Mouse (Mus musculus) left cerebral cortex, adult 8-10 months (tissue): ENCODE results near the gene Rabggtb. TPM values are rescaled to one million over a fixed set of nuclear protein-coding genes. Genes with fewer than 3 reads are reported as not detected.

Experiments
- DNase-seq, 2 experiments: peaks; one replicate each; pipeline ENCODE4 v3.0.0; 2022; ENCODE audit warnings: low spot score in 2 of 2
- total RNA-seq, 4 experiments: library from RNA; stranded (reverse); gene quantifications; 2 replicates each; pipeline ENCODE4 v1.2.4; 2022

Gene Rabggtb
- 10 to 100 TPM; 59.9 to 69.8 (median 64.9) TPM for total RNA-seq

DNA sequence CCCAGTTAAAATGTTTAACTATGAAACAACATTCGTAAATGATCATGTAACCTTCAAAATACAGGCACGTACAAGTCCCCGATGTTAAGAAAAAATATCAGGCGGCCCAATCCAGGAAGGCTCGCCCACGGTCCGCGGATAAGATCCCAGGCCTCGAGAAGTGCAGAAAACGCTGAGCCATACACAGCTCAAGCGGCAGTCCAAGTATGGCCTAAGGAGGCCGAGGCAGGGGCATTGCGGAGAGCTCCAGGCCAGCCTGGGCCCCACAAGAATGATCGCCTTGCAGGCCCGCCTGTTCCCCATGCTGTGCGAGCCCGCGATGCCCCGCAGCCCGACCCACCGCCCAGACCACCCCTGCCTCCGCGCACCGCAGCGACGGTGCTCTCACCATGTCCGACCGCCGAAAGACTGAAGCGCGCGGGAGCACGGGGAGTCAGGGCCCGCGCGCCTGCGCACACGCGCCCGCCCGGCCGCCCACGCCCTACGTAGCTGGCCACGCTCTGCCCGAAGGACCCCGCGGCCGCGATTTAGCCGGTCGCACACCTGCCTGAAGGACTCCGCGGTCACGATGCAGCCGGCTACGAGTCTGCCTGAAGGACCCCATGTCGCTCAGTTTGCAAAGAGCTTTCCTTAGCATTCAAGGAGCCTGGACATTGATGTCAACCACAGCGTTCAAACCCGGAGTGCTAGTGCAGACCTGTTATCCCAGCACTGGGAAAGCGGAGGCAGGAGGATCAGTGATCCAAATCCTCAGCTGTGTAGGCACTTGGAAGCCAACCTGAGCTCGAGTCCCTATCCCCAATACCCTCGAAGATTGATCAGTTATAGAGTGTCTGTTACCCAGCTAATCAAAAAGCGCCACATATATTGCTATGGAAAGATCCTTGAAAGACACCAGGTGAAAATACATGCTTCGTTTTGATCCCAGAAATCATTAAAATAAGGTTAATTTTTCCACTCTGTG, at the start of gene Rabggtb:
Gene Rabggtb (minus strand): TSS at position 464 of the 964 bp plus-strand sequence.
- DNase-seq: peak; percentile 91 to 94

DNA sequence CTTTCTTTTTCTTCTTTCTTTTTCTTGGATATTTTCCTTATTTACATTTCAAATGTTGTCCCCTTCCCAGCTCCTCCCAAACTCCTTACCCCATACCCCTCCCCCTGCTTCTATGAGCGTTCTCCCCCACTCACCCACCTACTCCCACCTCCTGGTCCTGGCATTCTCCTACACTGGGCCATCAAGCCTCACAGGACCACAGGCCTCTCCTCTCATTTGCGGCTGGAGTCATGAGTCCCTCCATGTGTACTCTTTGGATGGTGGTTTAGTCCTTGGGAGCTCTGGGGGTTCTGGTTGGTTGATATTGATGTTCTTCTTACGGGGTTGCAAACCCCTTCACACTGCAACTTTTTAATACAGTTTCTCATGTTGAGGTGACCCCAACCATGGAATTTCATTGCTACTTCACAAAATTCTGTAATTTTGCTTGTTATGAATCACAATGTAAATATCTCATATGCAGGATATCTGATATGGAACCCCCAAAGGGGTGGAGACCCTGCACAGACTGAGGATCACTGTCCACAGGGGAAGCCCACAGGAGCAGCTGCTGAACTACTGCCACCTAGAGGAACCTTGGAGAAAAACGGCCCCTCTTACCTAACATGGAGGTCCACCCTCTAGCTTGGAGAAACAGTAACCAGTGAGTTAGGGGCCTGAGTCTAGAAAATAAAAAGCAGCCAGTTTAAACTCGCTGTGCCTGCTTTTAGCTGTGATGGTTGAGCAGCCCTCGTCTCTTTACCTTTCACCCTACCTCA, 49.0 kb upstream of the Rabggtb start:
- no peak for DNase-seq

DNA sequence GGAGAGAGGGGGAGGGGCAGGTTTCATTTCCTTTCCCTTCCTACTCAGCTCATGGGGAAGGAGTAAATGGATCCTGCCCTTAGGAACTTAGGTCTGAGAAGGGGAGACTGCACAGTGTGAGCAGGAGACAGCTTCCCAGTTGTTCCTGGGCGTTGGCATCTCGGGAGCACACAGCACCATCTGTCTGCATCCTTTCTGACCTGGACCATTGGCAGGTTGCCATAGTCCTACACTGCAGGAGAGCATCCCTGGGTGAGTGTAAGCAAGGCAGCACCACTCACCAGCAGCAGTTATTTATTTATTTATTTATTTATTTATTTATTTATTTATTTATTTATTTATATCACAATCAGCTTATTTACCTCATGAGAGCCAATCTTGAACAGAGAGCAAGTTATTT, 48.1 kb upstream of the Rabggtb start:
- DNase-seq: no peak

DNA sequence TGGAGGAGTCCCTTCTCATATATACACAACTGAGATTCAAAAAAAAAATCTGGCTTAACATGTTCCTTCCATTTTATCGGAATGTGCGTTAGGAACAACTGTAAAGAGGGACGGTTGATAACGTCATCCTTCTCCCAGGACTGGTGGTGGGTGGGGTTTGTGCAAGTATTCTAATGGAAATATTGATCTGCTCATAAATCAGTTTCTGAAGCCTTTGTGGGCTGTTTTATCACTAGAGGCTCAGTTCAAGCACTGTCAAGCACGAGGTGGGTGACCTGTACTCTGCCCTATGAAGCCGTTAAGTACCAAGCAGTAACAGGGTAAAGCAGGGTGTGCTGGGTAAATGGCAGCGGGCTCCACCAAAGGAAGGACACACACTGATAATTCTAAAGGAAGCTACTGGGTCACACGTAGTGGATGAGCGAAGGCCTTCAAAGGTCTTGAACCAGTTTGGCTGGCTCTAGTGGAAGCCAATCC, 47.0 kb upstream of the Rabggtb start:
- DNase-seq: no peak

DNA sequence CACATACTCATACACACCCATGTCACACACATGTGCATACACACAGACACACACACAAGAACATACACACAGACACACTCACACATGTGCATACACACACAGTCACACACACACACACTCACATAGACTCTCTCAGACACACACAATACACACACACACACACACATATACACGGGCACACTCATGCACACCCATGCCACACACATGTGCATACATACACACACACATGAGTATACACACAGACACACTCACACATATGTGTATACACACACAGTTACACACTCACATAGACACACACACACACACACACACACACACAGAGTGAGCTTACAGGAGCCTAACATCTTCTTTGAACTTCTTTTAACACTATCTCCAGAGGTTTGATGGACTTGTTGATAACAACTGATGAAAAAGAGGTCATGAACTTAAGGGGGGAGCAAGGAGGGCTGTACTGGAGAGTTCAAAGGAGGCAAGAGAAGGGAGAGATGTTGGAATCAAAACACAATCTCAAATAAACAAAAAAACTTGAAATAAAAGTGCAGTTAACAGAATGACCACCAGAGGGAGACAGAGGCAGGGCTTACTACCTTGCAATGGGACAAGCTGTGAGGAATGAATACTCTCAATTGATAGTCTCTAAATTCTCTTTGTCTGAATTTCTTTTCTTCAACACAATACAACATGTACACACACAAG, 46.4 kb upstream of the Rabggtb start:
- DNase-seq: no peak

DNA sequence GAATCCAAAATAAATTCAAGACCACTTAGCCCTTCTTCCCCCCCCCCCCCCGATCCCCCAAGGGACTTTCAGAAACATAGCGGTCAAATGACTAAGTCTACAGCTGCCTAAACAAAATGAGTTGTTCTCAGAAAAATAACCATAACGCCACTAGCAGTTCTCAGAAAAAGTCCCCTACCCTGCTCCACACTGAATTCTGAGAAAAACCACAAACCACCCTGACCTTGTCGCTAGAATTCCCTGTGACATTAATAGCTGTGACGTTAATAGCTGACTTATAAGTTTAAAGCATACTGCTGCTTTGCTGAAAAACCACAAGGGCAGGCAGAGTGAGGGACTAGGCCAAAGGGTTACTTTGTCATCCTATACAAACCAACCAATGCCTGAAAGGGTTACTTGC, 45.1 kb upstream of the Rabggtb start:
- DNase-seq: no peak

DNA sequence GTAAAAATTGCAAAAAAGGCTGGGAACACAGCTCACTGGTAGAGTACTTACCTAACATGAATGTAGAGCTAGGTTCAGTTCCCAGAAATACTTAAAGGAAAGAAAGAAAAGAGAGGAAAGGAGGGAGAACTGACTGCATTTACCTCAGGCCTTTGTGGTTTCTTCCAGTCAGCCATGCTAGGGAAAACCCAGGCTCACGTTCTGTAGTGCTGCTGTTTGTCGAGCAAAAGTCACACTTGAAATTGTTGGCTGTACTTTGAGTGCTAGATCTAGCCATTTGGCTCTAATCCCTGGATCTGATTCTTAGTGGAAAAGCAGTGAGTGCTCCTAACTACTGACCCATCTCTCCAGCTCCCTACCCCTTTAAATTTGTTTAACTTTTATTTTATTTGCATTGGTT, 35.4 kb upstream of the Rabggtb start:
- DNase-seq: no peak

DNA sequence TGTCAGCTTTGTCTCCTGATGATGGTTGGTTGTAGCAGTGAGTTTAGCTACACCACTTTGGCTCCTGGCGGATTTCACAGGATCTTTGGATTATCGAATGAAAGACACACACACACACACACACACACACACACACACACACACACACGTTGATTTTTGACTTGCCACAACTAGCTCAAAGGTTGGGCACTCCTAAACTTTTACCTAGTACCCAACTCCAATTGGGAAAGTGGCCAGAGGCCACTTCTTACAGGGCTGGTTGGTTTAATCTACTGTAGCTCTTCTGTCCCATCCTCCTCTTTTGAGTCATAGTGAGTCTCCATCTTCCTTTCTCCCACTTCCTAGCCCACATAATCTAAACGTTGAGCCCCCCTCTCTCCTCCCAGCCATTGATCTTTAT, 34.5 kb upstream of the Rabggtb start:
- DNase-seq: no peak

DNA sequence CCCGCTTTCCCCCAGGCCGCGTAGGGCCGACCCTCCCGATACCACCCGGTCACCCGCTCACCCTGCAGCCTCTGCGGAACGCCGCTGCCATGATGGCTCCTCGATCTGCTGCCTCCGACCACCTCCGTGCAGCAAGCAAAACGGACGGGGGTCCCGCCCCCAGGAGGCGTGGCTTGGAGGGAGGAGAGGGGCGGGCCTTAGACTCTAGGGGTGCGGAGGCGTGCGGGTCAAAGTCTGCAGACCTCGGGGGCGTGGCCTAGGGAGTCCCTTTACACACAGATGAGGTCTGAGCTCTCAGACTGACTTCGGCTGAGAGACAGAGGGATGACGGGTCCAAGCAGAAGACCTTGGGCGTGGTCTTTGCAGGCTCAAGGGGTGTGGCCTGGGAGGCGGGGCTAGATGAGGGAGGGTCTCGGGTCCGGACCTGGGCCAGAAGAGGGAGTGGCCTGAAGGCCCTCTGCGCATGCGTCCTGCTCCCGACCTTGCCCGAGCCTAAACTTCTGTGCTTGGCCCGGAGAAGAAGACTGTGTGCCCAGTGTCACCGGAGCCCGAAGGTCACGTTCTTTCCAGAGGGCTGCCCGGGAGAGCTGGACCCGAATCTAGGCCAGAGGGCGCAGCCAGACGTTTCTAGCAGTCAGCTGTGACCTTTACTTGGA, 31.7 kb upstream of the Rabggtb start, which contains the start of gene Acadm:
Gene Acadm (minus strand): TSS at position 298 of the 656 bp plus-strand sequence.
- DNase-seq: peak; percentile 89 to 94

DNA sequence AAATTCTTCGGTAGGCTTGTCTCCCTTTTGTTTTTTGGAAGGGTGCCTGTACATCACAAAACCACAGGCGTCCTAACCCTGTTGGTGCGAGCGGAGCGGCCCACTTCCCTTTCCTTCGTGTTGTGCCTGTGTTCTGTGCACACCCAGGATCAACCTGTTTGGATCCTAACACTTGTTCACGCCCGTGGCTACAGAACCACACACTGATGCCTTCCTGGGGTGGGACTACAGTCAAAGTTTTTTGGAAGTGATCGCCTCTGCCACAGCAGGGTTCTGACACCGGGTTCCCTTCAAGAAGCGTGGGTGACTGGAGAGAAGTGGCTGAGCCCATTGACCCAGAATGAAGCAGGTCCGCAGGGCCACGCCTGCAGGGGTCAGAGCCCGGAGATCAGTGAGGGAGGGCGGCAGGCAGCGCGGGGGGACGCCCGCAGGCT, 31.1 kb upstream of the Rabggtb start:
- no peak for DNase-seq

DNA sequence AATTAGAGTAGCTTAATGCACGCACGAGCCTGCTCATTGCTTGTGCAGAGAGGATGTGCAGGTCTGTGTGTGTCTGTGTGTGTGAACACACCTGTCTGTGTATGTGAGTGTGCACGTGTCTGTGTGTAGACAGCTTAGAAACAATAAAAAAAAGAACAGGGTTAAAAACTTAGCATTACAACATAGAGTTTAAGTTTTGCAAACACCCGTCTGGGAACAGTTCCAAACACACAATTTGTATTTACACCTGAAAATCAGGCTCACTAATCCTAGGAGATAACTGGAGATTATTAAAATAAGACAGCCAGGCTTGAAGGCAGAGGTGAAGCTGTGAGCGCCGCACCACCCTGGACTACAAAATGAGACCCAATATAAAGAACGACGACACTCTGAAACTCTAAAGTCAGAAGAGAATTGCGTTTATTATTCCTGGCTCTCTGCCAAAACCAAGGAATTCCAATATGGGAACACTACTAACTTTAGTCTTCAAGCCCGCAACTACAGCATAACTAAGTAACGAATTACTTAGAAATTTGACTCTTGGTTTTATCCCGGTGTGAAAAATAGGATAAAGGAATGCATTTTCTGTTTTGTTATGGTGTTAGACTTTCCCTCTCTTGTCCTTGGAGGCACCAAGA, 30.3 kb upstream of the Rabggtb start:
- DNase-seq: no peak

DNA sequence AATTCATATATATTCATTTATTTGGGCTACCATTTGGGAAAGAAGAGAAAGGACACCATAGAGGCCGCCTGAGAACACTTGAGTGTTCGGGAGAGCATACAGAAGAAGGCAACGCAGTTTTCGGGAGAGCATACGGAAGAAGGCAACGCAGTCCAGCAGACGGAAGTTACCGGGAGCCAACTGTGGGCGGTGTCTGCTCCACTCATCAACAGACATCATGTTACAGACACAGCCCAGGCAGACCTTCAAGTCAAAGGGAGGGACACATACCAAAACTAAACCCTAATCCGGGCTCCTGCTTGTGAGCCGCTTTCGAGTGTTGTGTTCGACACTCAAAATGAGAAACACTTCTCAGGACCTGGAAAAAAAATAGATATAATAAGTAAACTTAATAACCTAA, 28.8 kb upstream of the Rabggtb start:
- no peak for DNase-seq

DNA sequence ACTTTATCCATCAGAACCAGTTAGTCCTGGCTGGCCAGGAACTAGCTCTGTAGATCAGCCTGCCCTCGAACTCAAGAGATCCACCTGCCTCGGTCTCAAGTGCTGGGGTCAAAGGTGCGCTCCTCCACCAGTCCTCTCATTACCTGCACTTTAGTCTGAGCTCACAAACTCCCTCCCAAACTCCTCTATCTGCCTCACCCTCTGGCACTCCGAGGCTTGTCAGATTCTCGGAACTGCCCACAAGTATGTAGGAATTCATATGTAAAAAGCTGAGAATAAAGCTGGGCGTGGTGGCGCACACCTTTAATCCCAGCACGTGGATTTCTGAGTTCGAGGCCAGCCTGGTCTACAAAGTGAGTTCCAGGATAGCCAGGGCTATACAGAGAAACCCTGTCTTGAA, 27.7 kb upstream of the Rabggtb start:
- DNase-seq: no peak

DNA sequence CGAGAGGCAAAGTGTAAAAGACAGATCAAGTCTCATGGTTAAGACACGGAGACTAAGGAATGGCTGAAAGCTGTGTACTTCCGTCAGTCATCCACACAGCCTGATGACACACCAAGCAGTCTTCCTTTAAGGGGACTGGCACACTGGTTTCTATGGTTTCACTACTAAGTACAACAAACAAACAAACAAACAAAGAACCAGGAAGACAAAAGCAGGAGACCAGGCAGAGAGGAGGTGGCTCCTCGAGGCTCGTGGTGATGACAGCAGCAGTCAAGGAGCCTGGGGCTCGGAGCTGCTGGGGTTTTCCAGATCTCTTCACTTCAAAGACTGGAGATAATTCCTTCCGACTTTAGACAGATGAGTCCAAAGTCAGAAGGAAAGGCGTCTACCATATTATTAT, 27.2 kb upstream of the Rabggtb start:
- DNase-seq: no peak

DNA sequence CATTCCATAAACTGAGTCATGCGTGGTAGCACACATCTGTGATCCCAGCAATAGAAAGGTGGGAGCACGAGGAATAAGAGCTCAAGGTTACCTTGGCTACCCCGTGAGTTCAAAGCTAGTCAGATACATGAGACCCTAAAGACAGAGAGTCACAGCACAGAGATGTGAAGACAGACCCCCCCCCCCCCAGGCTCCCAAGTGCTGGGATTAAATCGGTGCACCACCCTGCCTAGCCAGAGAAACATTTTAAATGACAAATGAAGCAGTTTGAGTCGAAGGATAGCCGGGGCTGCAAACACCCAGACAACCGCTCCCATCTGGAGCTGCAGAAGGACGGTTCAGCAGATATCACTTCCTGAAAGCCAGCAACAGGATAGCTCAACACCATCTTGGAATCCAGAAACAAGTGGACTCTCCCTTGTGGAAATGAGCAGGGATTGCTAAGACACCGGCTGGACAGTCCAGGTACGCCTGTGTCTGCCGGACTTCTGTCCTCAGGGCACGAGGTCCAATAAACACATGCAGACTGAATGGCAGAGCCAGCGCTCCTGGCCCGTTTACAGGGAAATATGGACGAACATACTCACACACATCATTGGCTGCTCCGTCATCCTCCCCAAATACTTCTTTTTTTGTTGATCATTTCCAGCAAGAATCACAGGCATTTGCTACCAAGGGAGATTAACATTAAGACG, 24.5 kb upstream of the Rabggtb start:
- DNase-seq: no peak

DNA sequence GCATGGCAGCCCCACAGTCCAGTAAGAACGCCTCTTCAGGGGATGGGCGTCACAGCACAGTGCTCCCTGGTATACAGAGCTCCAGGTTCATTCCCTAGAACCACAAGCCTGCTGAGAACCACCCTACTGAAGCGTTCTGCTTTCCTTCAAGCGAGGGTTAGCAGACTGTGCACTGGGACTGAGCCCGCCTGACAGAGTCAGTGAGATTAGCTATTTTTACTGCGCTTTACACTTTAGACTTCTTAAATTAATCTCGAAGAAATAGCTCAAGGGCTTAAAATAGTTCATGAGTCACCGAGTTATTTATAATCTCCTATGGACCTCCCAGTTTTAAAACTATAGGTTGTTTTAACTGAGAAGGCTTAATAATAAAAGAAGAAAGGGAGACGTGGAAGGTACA, 23.1 kb upstream of the Rabggtb start:
- no peak for DNase-seq

DNA sequence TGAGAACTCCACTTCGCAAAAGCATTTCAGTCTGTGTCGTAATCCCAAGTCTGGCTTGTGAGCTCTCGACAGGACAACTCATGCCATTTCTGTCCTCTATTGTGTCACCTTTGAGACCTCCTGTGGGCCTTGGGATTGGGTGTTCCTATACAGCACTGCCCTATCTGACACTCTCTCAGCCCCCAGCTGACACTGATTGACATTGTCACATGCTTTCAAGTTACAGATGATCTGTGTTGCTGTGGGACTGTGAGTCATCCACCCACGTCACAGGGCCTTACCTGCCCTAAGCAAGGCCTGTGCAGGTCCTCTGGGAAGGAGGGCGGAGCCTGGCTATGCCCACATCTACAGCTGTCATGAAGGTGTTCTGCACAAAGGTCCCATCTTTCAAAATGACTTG, 19.7 kb upstream of the Rabggtb start:
- DNase-seq: no peak

DNA sequence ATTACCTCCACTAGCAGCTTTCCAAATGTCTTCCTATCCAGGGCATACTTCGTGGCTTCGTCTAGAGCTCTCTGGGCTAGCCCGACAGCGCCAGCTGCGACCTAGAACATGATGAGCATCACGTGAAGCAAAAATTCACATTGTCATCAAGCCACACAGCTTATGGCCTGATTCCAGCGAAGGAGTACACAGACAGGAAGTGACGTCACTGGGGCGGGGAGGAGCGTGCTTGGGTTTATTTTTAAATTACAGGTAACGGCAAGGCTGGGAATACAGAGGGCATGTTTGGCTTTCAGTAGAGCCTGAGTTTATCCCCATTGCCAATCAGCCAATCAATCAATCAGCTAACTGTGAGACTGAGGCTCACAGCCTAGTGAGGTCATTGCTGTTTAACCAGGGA, 16.7 kb upstream of the Rabggtb start:
- no peak for DNase-seq

DNA sequence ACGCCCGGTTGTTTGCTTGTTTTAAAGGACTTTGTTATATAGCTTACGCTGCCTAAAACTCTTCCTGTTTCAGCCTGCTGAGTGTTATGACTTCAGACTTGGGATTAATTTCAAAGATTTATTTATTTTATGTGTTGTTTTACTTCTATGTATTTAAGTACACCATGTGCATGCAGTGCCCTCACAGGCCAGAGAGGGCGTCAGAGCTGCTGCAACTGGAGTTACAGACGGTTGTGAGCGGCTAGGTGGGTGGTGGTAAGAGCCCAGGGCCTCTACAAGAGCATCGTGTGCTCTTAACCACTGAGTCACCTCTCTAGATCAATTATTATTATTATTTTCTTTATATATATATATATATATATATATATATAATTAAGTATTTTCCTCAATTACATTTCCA, 13.5 kb upstream of the Rabggtb start:
- no peak for DNase-seq
